Mouse (Mus musculus): Measurements from ENCODE around the gene Prim2.

The Prim2 gene

DNA sequence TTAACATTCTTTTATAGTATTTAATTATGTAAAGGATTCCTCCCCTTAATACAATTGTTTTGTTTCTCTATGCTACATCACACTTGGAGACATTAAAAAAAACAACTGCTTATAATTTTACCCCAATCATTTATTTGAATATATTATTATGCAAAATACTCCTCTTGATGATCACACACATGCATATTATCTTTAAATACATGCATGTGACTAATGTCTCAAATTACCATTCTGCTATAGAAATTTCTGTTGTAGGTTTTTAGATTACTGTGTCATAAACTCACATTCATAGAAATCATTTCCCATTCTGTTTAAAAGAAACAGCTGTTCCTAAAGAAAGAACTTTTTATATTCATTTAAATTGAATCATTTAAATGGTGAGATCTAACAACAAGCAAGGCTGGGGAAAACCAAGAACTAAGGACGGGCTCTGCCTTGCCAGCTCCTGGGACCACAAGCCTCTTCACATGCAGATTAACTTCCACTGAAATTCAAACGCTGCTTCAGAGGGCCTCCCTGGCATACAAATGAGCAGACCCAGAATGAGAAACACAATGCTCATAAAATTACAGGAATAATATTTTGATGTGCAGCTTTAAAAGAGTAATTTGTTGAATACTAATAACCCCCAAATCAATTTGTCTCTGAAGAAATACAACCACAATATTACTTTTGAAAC is 174.9 kb downstream of the Prim2 start:
- no peaks in the 10 kb centered on the region for H3K36me3 ChIP-seq (ENCODE audit: control insufficient read depth, insufficient read depth, low read length, poor library complexity, severe bottlenecking)
- DNase-seq (ENCODE audit: low read depth, low spot score), result no peak
- no peaks in the 10 kb centered on the region for H3K27me3 ChIP-seq (ENCODE audit: control insufficient read depth, insufficient read depth, low read length, poor library complexity, severe bottlenecking)

DNA sequence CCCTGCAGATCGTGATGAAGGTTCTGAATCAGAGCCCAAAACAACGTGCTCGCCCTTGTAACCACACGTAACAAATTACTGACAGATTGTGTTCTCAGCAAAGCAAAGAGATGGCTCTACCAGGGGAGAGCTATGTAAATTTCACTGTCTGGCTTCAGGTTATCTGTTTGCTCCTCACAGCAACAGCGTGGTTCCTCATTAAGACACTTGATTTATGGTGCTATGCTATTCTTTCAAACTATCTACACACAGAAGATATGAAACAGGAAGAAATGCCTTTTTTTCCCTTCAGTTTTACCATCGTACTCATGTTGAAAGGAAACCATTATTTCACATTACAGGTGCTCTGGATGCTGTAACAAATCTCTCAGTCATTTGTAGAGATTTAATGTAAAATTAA is 179.4 kb downstream of the Prim2 start:
- no peaks in the 10 kb centered on the region for H3K27me3 ChIP-seq (ENCODE audit: control insufficient read depth, insufficient read depth, low read length, poor library complexity, severe bottlenecking)
- H3K36me3 ChIP-seq (ENCODE audit: control insufficient read depth, insufficient read depth, low read length, poor library complexity, severe bottlenecking), result no peaks in the 10 kb centered on the region
- no peak for DNase-seq (ENCODE audit: low read depth, low spot score)

DNA sequence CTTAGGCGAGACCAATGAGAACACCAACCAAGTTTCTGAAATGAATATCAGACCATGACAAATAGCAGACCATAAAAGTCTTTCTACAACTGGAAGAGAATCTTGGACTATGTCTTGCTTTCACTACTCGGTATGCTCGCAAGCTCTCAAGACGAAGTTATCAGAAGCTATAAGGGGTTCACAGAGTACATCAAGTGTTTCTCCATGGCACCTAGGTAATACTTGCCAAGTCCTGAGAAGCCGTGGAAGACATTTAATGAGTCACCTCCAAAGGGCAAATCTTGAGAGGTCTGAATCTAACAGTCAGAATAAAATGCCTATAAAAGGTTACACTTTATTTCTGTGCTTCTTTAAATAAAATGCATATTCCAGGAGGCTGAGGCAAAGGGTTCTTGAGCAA is 181.2 kb downstream of the Prim2 start:
- H3K27me3 ChIP-seq (ENCODE audit: control insufficient read depth, insufficient read depth, low read length, poor library complexity, severe bottlenecking), result no peaks in the 10 kb centered on the region
- H3K36me3 ChIP-seq (ENCODE audit: control insufficient read depth, insufficient read depth, low read length, poor library complexity, severe bottlenecking), result no peaks in the 10 kb centered on the region
- no peak for DNase-seq (ENCODE audit: low read depth, low spot score)

DNA sequence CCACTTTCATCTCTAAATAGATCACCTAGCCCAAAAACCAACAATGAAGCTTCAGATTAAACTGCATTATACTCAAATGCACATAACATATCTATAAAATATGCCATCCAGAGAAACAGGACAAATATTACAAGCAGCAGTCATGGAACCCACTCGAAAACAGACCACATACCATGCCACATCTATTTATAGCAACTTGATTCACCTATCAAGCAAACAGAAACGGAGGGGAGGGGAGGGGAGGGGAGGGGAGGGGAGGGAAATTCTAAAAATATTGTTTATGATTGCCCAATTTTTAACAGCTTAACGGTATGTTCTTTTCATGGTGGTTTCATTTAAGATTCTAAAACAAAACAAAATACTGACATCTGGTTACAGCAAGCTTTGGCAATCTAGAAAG is 185.8 kb downstream of the Prim2 start:
- H3K27me3 ChIP-seq (ENCODE audit: control insufficient read depth, insufficient read depth, low read length, poor library complexity, severe bottlenecking), result no peaks in the 10 kb centered on the region
- DNase-seq (ENCODE audit: low read depth, low spot score), result no peak
- no peaks in the 10 kb centered on the region for H3K36me3 ChIP-seq (ENCODE audit: control insufficient read depth, insufficient read depth, low read length, poor library complexity, severe bottlenecking)

DNA sequence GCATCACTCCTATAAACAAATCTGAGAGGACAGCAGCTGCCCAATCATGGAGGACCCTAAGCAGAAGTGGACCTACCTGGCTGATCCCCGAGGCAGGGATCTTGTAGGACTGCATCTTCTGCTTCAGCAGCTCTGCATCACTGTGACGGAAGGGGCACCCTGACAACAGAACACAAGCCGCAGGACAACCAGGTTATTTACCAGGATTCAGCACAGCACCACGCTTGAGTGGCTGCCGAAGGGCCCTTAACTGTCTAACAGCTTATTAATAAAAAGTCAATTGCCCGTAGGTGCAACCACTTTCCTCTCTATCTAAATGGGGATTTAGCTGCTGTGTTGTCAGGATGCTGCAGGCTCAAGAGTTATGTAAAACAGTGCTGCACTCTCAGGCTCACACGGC is 189.2 kb downstream of the Prim2 start:
- Histone ChIP-seq H3K27me3 (ENCODE audit: control insufficient read depth, insufficient read depth, low read length, poor library complexity, severe bottlenecking) (no peaks in the 10 kb centered on the region), H3K36me3 (ENCODE audit: control insufficient read depth, insufficient read depth, low read length, poor library complexity, severe bottlenecking) (no peaks in the 10 kb centered on the region)
- DNase-seq (ENCODE audit: low read depth, low spot score), result no peak

DNA sequence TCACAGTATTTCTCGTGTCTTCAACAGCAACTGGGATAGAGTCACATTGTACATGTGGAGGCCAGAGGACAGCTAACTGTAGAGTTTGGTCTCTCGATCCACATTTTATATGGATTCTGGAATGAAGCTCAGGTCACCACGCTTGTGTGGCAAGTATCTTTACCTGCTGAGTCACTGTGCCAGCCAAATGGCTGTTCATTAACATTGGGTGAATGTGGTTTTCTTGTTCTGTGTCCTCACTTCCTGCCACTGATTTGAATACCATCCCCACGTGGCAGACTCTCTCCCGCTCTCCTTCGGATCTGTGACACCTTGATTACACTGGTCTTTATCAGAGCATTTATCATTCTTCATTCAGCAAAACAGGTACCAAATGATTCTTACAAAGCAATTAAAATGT is 198.5 kb downstream of the Prim2 start:
- H3K27me3 ChIP-seq (ENCODE audit: control insufficient read depth, insufficient read depth, low read length, poor library complexity, severe bottlenecking), result no peaks in the 10 kb centered on the region
- DNase-seq (ENCODE audit: low read depth, low spot score), result no peak
- 0 out of 2 replicates have a peak, but pooled peaks cover 1% of the 10 kb centered on the region for H3K36me3 ChIP-seq (ENCODE audit: control insufficient read depth, insufficient read depth, low read length, poor library complexity, severe bottlenecking)

DNA sequence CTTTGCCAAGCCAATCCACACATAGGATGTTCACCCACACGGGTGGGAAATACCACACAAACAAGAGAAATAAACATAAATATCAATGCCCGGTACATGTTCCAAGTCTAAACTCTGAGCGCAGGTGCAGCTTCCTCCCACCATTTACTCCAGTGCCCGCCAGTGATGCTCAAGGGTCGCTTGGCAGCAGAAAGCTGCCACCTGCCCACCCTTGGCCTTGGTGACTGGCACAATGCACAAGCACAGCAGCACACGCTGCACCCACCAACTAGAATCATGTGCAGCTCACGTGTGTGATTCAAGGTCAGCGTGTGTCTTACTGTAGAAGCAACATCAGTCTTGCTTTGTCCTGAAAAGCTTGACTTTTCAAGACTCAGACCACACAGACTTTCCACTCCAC is 199.4 kb downstream of the Prim2 start:
- Histone ChIP-seq H3K27me3 (ENCODE audit: control insufficient read depth, insufficient read depth, low read length, poor library complexity, severe bottlenecking) (no peaks in the 10 kb centered on the region), H3K36me3 (ENCODE audit: control insufficient read depth, insufficient read depth, low read length, poor library complexity, severe bottlenecking) (0 out of 2 replicates have a peak, but pooled peaks cover 1% of the 10 kb centered on the region)
- DNase-seq (ENCODE audit: low read depth, low spot score), result no peak

DNA sequence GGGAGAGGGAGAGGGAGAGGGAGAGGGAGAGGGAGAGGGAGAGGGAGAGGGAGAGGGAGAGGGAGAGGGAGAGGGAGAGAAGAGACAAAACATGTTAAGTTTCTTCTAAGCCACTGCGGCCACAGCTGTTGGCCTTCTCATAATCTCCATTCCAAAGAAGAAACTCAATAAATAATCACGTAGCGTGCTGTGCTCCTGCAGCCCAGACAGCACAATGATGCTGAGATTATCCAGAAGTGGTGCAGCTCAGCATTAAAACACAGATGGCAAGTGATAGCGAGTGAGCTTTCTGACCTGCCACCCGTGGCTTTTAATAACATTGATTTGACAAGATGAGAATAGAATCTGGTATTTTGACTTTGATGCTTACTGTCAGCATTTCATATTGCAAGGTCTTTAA is 205.4 kb downstream of the Prim2 start:
- 0 out of 2 replicates have a peak, but pooled peaks cover 1% of the 10 kb centered on the region for H3K36me3 ChIP-seq (ENCODE audit: control insufficient read depth, insufficient read depth, low read length, poor library complexity, severe bottlenecking)
- no peaks in the 10 kb centered on the region for H3K27me3 ChIP-seq (ENCODE audit: control insufficient read depth, insufficient read depth, low read length, poor library complexity, severe bottlenecking)
- no peak for DNase-seq (ENCODE audit: low read depth, low spot score)

DNA sequence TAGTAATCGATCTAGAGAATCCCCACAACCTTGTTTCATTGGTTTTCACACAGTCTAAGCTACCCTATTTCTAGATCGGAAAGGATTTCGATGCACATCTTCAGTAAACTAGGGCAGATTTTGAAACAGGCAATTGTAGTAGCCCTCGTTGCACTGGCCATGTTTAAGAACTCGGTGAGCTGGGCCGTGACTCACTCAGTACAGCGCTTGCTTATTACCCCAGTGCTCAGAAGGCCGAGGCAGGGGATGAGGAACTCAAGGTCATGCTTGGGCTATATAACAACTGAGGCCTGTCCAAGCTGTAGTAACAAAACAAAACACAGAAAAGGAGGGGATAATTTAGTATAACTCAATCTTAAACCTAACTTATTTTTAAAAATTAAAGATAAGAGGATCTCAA is 208.9 kb downstream of the Prim2 start:
- Histone ChIP-seq H3K27me3 (ENCODE audit: control insufficient read depth, insufficient read depth, low read length, poor library complexity, severe bottlenecking) (no peaks in the 10 kb centered on the region), H3K36me3 (ENCODE audit: control insufficient read depth, insufficient read depth, low read length, poor library complexity, severe bottlenecking) (no peaks in the 10 kb centered on the region)
- peak; percentile 9 for DNase-seq (ENCODE audit: low read depth, low spot score)

DNA sequence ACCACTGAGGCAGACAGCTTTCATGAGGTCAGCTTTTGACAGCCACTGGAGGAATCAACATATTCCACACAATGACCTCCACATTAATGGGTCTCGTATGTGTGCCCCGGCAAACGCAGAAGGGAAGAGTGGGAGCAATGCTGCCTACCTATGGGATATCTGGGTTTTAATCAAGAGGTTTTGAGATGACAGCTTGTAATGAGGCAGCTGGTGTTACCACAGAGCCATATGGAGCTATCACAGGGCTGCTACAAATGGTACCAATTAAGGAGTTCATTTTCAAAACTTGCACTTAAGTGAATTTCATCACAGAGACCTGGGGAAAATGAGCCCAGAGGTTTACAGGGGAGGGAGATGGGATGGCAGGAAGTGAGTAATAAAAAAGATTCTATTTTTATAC is 209.3 kb downstream of the Prim2 start:
- no peaks in the 10 kb centered on the region for H3K27me3 ChIP-seq (ENCODE audit: control insufficient read depth, insufficient read depth, low read length, poor library complexity, severe bottlenecking)
- DNase-seq (ENCODE audit: low read depth, low spot score), result no peak
- H3K36me3 ChIP-seq (ENCODE audit: control insufficient read depth, insufficient read depth, low read length, poor library complexity, severe bottlenecking), result no peaks in the 10 kb centered on the region

DNA sequence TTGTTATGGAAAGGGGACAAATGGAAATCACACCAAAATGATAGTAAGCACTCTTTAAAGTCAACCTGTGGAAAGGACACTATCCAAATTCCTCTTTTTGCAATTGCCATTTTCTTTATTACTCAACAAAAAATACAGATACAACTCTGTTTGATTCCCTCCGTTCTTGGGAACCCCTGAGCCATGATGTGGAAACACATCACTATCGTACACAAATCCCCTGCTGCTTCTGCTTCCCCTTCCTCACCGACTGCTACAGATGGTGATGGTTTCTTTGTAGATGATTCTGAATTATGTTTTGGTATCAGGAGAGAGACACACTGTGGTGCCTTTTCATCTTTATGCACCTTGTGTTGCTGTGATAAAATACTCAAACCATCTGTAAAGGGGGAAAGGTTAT is 210.6 kb downstream of the Prim2 start:
- Histone ChIP-seq H3K36me3 (ENCODE audit: control insufficient read depth, insufficient read depth, low read length, poor library complexity, severe bottlenecking) (no peaks in the 10 kb centered on the region), H3K27me3 (ENCODE audit: control insufficient read depth, insufficient read depth, low read length, poor library complexity, severe bottlenecking) (no peaks in the 10 kb centered on the region)
- no peak for DNase-seq (ENCODE audit: low read depth, low spot score)

DNA sequence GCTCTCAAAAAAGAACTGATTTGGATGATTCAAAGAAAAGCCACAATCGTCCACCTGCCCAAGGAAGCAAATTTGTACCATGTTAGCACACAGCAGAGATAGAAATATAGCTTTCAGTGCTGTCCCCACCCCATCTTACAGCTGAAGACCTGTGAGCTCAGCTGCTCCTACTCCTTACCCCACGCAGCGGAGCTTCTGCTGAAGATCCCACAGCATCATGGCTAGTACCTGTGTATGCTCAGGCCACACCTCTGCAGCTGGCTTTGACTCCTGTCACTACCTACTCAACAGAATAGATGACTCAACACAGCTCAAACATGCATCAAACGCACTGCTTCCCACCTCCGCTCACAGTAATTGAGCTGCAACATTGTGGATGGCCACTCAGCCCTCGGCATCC is 215.3 kb downstream of the Prim2 start:
- H3K27me3 ChIP-seq (ENCODE audit: control insufficient read depth, insufficient read depth, low read length, poor library complexity, severe bottlenecking), result no peaks in the 10 kb centered on the region
- DNase-seq (ENCODE audit: low read depth, low spot score), result no peak
- no peaks in the 10 kb centered on the region; the same call in 1 of the 2 replicates for H3K36me3 ChIP-seq (ENCODE audit: control insufficient read depth, insufficient read depth, low read length, poor library complexity, severe bottlenecking)

DNA sequence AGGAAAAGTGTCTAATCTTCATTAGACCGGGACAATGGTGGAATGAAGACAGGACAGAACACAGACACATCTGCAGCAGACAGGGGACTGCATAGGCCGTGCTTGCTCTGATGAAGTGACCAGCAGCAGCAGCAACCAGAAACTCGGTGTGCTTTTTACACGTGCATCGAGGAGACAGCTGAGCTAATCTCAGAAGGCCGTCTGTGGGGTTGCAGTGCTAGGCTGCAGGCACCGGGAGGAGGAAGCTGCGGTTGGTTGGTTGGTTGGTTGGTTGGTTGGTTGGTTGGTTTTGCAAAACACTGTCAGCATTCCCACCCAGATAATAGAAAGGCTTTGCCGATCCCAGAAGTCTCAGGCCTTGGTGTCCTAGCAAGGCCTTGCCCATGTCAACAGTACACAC is 216.3 kb downstream of the Prim2 start:
- peak; percentile 21 for DNase-seq (ENCODE audit: low read depth, low spot score)
- Histone ChIP-seq H3K36me3 (ENCODE audit: control insufficient read depth, insufficient read depth, low read length, poor library complexity, severe bottlenecking) (no peaks in the 10 kb centered on the region; the same call in 1 of the 2 replicates), H3K27me3 (ENCODE audit: control insufficient read depth, insufficient read depth, low read length, poor library complexity, severe bottlenecking) (no peaks in the 10 kb centered on the region)

DNA sequence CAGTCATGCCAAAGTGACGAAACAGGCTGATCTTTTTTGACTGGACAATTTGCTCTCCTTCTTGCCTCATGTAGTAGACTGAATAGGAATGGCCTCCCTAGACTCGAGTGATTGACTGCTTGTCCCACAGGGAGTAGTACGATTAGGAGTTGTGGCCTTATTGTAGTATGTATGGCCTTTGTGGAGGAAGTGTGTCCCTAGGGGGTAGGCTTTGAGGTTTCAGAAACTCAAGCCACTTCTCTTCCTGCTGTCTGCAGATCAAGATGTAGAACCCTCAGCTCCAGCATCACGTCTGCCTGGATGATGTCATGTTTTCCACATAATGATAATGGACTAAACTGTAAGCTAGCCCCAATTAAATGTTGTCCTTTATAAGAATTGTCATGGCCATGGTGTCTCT is 222.4 kb downstream of the Prim2 start:
- DNase-seq (ENCODE audit: low read depth, low spot score), result no peak
- no peaks in the 10 kb centered on the region; the same call in 1 of the 2 replicates for H3K36me3 ChIP-seq (ENCODE audit: control insufficient read depth, insufficient read depth, low read length, poor library complexity, severe bottlenecking)
- H3K27me3 ChIP-seq (ENCODE audit: control insufficient read depth, insufficient read depth, low read length, poor library complexity, severe bottlenecking), result no peaks in the 10 kb centered on the region

DNA sequence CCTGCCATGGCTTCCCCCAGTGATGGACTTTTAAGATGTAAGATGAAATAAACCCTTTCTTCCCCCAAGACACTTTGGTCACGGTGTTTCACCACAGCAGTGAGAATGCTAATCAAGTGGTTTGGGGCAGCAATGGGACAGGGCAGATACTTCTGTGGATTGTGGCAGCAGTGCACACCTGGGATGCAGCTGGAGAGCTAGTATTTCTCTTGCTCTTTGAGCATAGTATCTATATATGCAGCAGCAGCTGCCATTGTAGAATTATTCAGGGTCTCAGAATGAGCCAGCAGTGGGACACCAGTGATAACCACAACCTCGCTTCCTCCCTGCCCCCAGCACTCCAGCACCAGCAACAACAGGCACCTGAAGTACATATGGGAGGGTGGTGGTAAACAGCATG is 233.4 kb downstream of the Prim2 start:
- no peak for DNase-seq (ENCODE audit: low read depth, low spot score)
- Histone ChIP-seq H3K36me3 (ENCODE audit: control insufficient read depth, insufficient read depth, low read length, poor library complexity, severe bottlenecking) (no peaks in the 10 kb centered on the region), H3K27me3 (ENCODE audit: control insufficient read depth, insufficient read depth, low read length, poor library complexity, severe bottlenecking) (no peaks in the 10 kb centered on the region)
